12 mouse cellular contexts compared by ENCODE assay signal in genomic region chr5:119557071-119557470, GRCm38 (mm10).
"Had no signal": no experiment of that assay in that cellular context is flagged by ENCODE, and none has a peak within 500 bp of the region (broad histone marks: within the 10 kb centered on the region; RNA-seq: fewer than 3 reads in every experiment).

No protein-coding gene starts in this region.

- H3K9me3 ChIP-seq: intestine, embryonic 15.5 days; kidney, embryonic 15.5 days had no signal

- ATAC-seq: intestine, embryonic 15.5 days had no signal

- H3K4me2 ChIP-seq: hindbrain, embryonic 14.5 days; intestine, embryonic 15.5 days; kidney, embryonic 15.5 days; limb, embryonic 13.5 days; neural tube, embryonic 15.5 days had no signal

- H3K27me3 ChIP-seq: intestine, embryonic 15.5 days; neural tube, embryonic 15.5 days had no signal

- DNase-seq: kidney, adult 2 months; kidney, postnatal 14 days; lung, adult 18-20 months; midbrain, embryonic 14.5 days; thymus, postnatal 4 days had no signal

- H3K4me1 ChIP-seq: intestine, embryonic 15.5 days; kidney, embryonic 15.5 days had no signal

- H3K27ac ChIP-seq: hindbrain, embryonic 14.5 days; intestine, embryonic 15.5 days; kidney, embryonic 15.5 days; limb, embryonic 13.5 days; liver, embryonic 14.5 days; neural tube, embryonic 15.5 days had no signal

- H3K36me3 ChIP-seq: intestine, embryonic 15.5 days; kidney, embryonic 15.5 days; limb, embryonic 13.5 days; neural tube, embryonic 15.5 days had no signal

- H3K9ac ChIP-seq: hindbrain, embryonic 14.5 days; intestine, embryonic 15.5 days; kidney, embryonic 15.5 days; limb, embryonic 13.5 days; liver, embryonic 14.5 days; neural tube, embryonic 15.5 days had no signal

- H3K4me3 ChIP-seq: intestine, embryonic 15.5 days; kidney, embryonic 15.5 days; limb, embryonic 13.5 days; myocyte; neural tube, embryonic 15.5 days had no signal
